Mouse (Mus musculus): ENCODE data around the gene Gfi1b. TPM values are rescaled to one million over a fixed set of nuclear protein-coding genes. Genes with fewer than 3 reads are reported as not detected.

Gfi1b gene
- polyA plus RNA-seq, 1 experiment from 2014 or later = 0.45 TPM

DNA sequence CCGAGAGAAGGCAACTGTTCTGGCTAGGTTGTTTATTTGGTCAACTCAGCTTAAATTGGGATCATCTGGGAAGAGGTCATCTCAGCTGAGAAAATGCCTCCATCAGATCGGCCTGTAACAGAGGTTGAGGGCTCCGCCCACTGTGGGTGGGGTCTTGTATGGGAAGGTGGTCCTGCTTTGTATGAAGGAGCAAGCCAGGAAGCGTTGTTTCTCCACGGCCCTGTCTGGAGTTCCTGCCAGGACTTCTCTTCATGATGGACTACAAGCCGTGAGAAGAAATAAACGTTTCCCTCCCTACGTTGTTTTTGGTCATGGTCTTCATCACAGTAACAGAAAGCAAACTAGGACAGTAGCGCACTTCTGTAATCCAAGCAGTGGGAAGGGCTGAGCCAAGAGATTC lies 17.1 kb upstream of the Gfi1b start:
- H3K4me1 ChIP-seq = peaks cover 25% of the 10 kb centered on the region
- peak overlapping the region; percentile 12; the same call in 1 of the 2 replicates for H3K4me3 ChIP-seq
- no peak for ATAC-seq (ENCODE audit: insufficient number of reproducible peaks, low FRiP score, low TSS enrichment, low read depth)
- H3K27ac ChIP-seq = no peak overlapping the region
- H3K9me3 ChIP-seq = no peaks in the 10 kb centered on the region
- no peak overlapping the region for H3K9ac ChIP-seq
- peak overlapping the region; percentile 32 for H3K4me2 ChIP-seq
- 7% methylated on average over 9 of the region's 9 CpGs for WGBS
- H3K36me3 ChIP-seq = no peaks in the 10 kb centered on the region
- no peaks in the 10 kb centered on the region for H3K27me3 ChIP-seq

- Histone ChIP-seq H3K9me3 (no peaks in the 10 kb centered on the region), H3K27ac (no peak overlapping the region), H3K4me2 (peak overlapping the region; percentile 32), H3K9ac (no peak overlapping the region), H3K4me1 (peaks cover 25% of the 10 kb centered on the region), H3K36me3 (no peaks in the 10 kb centered on the region), H3K27me3 (no peaks in the 10 kb centered on the region), H3K4me3 (peak overlapping the region; percentile 12; the same call in 1 of the 2 replicates)
- WGBS = 21% methylated on average over 9 of the region's 9 CpGs
- no peak for ATAC-seq (ENCODE audit: insufficient number of reproducible peaks, low FRiP score, low TSS enrichment, low read depth)
These were observed 16.6 kb upstream of the Gfi1b start for GRCm38 (mm10) chr2:28638352-28638751.

DNA sequence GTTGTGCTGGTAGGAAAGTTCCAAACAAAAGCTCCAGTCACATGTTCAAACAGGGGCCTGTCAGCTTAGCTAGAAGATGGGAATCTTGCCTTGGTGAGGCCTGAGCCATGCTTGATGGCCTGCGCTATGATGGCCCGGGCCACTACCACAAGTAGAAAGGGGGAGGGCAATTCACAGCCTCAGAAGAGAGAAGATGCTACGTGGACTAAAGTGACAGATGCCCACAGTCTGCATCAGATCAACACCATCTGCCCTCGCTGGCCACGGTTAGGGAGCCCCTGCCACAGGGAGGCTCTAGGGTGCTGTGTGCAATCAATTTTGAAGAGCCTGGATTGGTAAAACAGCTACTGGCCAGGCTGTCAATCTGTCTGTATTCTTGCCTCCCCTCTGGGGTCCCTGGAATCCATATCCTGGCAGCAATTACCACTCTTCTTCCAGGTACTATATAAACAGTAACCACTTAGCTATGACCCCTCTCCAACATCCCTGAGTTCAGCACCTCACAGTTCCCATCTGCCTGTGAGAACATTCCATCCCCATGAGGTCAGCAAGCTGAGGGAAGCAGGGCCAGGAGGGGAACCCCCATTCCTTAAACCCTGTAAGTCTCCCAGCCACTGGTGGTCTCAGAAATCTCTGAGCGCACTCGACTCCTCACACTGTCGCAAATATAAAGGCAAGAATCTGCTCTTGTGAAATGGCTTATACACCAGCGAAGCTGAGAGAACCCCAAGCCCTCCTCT lies 15.5 kb upstream of the Gfi1b start:
- H3K4me1 ChIP-seq = peaks cover 21% of the 10 kb centered on the region
- no peak overlapping the region for H3K27ac ChIP-seq
- no peaks in the 10 kb centered on the region for H3K9me3 ChIP-seq
- no peaks in the 10 kb centered on the region for H3K27me3 ChIP-seq
- no peak overlapping the region for H3K4me3 ChIP-seq
- no peak overlapping the region for H3K9ac ChIP-seq
- no peak overlapping the region for H3K4me2 ChIP-seq
- no peak for ATAC-seq (ENCODE audit: insufficient number of reproducible peaks, low FRiP score, low TSS enrichment, low read depth)
- no peaks in the 10 kb centered on the region for H3K36me3 ChIP-seq
- 76% methylated on average over 9 of the region's 9 CpGs for WGBS

DNA sequence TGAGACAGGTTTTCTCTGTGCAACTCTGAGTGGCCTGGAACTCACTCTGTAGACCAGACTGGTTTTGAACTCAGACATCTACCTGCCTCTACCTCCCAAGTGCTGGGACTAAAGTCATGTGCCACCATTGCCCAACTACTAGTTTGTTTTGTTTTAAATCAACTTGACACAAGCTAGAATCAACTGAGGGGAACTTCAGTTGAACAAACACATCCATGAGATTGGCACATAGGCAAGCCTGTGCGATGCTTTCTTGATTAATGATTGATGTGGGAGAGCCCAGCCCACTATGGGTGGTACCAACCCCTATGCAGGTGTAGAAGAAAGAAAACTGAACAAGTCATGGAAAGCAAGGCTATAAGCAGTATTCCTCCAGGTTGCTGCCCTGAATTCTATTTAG lies 13.4 kb upstream of the Gfi1b start:
- H3K27ac ChIP-seq = no peak overlapping the region
- peaks cover 13% of the 10 kb centered on the region for H3K4me1 ChIP-seq
- H3K4me2 ChIP-seq = no peak overlapping the region
- WGBS = 75% methylated on average over 1 of the region's 1 CpGs
- H3K9me3 ChIP-seq = no peaks in the 10 kb centered on the region
- ATAC-seq (ENCODE audit: insufficient number of reproducible peaks, low FRiP score, low TSS enrichment, low read depth) = no peak
- no peaks in the 10 kb centered on the region for H3K27me3 ChIP-seq
- H3K9ac ChIP-seq = no peak overlapping the region
- no peak overlapping the region for H3K4me3 ChIP-seq
- no peaks in the 10 kb centered on the region for H3K36me3 ChIP-seq

- H3K4me3 ChIP-seq = no peak overlapping the region
- 38% methylated on average over 4 of the region's 4 CpGs for WGBS
- no peak for ATAC-seq (ENCODE audit: insufficient number of reproducible peaks, low FRiP score, low TSS enrichment, low read depth)
- no peak overlapping the region for H3K27ac ChIP-seq
- H3K9ac ChIP-seq = no peak overlapping the region
- peaks cover 13% of the 10 kb centered on the region for H3K4me1 ChIP-seq
- no peaks in the 10 kb centered on the region for H3K9me3 ChIP-seq
- no peaks in the 10 kb centered on the region for H3K27me3 ChIP-seq
- H3K36me3 ChIP-seq = no peaks in the 10 kb centered on the region
- no peak overlapping the region for H3K4me2 ChIP-seq
These were observed 11.4 kb upstream of the Gfi1b start for GRCm38 (mm10) chr2:28633136-28633535.

GRCm38 (mm10) chr2:28632626-28633025 lies 10.8 kb upstream of the Gfi1b start:
- H3K9me3 ChIP-seq = no peaks in the 10 kb centered on the region
- 48% methylated on average over 1 of the region's 1 CpGs for WGBS

DNA sequence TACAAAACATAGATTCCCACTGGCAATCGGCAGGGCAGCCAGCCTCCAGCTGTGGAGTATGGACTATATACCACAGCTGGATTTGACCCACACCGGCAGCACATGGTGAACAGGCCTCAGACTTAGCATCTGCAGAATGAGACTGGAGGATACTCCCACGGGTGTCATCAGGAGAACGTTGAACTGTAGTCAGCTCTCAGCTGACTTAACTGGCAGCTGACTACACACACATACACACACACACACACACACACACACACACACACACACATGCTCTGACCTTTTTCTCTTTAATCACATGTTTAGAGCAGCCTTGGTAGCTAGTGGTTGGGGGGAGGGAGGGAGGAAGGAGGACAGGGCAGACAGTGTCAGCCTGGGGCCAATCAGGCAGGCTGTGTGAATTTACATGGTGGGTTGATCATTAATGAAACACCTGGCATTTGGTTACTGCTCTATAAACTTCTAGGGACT lies 8.2 kb upstream of the Gfi1b start:
- peaks cover 10% of the 10 kb centered on the region for H3K4me1 ChIP-seq
- no peak overlapping the region for H3K27ac ChIP-seq
- no peak overlapping the region for H3K4me2 ChIP-seq
- no peaks in the 10 kb centered on the region for H3K27me3 ChIP-seq
- H3K9me3 ChIP-seq = no peaks in the 10 kb centered on the region
- 10% methylated on average over 4 of the region's 4 CpGs for WGBS
- no peaks in the 10 kb centered on the region for H3K36me3 ChIP-seq
- ATAC-seq (ENCODE audit: insufficient number of reproducible peaks, low FRiP score, low TSS enrichment, low read depth) = no peak
- H3K9ac ChIP-seq = no peak overlapping the region
- no peak overlapping the region for H3K4me3 ChIP-seq

More at GRCm38 (mm10) chr2:28632626-28633025, 10.8 kb upstream of the Gfi1b start:
- H3K4me1 ChIP-seq = peaks cover 10% of the 10 kb centered on the region
- no peak overlapping the region for H3K4me2 ChIP-seq
- H3K9ac ChIP-seq = no peak overlapping the region
- no peaks in the 10 kb centered on the region for H3K36me3 ChIP-seq
- H3K4me3 ChIP-seq = no peak overlapping the region
- H3K27ac ChIP-seq = no peak overlapping the region
- no peak for ATAC-seq (ENCODE audit: insufficient number of reproducible peaks, low FRiP score, low TSS enrichment, low read depth)
- no peaks in the 10 kb centered on the region for H3K27me3 ChIP-seq

DNA sequence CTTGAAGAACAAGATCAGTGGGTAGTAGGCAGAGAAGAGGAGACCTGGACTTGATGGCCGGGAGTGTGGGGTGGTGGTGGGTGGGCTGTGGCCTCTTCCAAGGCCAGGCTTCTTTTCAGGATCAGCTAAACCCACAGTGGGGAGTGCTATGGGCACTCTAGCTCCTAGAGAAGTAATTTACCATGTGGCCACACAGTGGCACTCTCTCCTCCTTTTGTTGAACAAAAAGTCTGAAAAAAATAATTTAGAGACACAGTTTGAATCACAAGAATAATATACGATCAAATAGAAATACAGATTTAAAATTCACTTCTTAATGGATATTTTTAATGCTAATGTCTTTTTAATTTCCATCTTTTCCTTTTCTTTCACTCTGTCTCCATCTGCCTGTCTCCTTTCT lies 6.3 kb upstream of the Gfi1b start:
- H3K9ac ChIP-seq = no peak overlapping the region
- no peak overlapping the region for H3K4me3 ChIP-seq
- H3K27me3 ChIP-seq = no peaks in the 10 kb centered on the region
- 55% methylated on average over 2 of the region's 2 CpGs for WGBS
- H3K27ac ChIP-seq = no peak overlapping the region
- H3K9me3 ChIP-seq = no peaks in the 10 kb centered on the region
- no peaks in the 10 kb centered on the region for H3K36me3 ChIP-seq
- ATAC-seq (ENCODE audit: insufficient number of reproducible peaks, low FRiP score, low TSS enrichment, low read depth) = no peak
- H3K4me2 ChIP-seq = no peak overlapping the region
- peaks cover 10% of the 10 kb centered on the region for H3K4me1 ChIP-seq

- Histone ChIP-seq H3K36me3 (no peaks in the 10 kb centered on the region), H3K4me1 (peaks cover 14% of the 10 kb centered on the region), H3K4me2 (no peak overlapping the region), H3K9ac (no peak overlapping the region), H3K4me3 (no peak overlapping the region), H3K27ac (no peak overlapping the region), H3K27me3 (peaks cover 17% of the 10 kb centered on the region), H3K9me3 (no peaks in the 10 kb centered on the region)
- ATAC-seq (ENCODE audit: insufficient number of reproducible peaks, low FRiP score, low TSS enrichment, low read depth) = no peak
- 66% methylated on average over 3 of the region's 3 CpGs for WGBS
These were observed 4.3 kb upstream of the Gfi1b start for GRCm38 (mm10) chr2:28626038-28626437.

DNA sequence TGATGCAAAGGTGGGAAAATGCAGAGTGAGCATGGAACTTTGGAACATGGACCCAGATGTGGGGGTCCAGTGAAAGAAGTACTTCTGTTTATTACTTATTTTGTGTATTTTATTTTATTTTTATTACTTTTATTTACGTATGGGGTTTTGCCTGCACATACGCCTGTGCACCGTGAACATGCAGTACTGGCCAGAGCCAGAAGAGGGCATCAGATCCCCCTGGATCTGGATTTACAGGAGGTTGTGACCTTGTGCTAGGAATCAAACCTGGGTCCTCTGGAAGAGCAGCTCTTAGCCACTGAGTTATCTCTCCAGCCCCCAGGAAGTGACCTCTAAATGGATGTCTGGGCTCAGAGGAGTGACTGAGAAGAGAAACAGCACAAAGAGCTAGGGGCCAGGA lies 3.1 kb upstream of the Gfi1b start:
- peaks cover 23% of the 10 kb centered on the region for H3K27me3 ChIP-seq
- peaks cover 11% of the 10 kb centered on the region for H3K4me1 ChIP-seq
- no peak overlapping the region for H3K4me3 ChIP-seq
- no peak for ATAC-seq (ENCODE audit: insufficient number of reproducible peaks, low FRiP score, low TSS enrichment, low read depth)
- no peak overlapping the region for H3K4me2 ChIP-seq
- H3K27ac ChIP-seq = no peak overlapping the region
- H3K9ac ChIP-seq = no peak overlapping the region
- no peaks in the 10 kb centered on the region for H3K9me3 ChIP-seq
- no peaks in the 10 kb centered on the region for H3K36me3 ChIP-seq
- WGBS = 88% methylated on average over 3 of the region's 3 CpGs

- no peak overlapping the region for H3K4me2 ChIP-seq
- H3K36me3 ChIP-seq = no peaks in the 10 kb centered on the region
- H3K9me3 ChIP-seq = no peaks in the 10 kb centered on the region
- ATAC-seq (ENCODE audit: insufficient number of reproducible peaks, low FRiP score, low TSS enrichment, low read depth) = no peak
- no peak overlapping the region for H3K9ac ChIP-seq
- peaks cover 29% of the 10 kb centered on the region for H3K27me3 ChIP-seq
- 22% methylated on average over 10 of the region's 10 CpGs for WGBS
- H3K4me3 ChIP-seq = no peak overlapping the region
- H3K4me1 ChIP-seq = peaks cover 4% of the 10 kb centered on the region; the same call in 1 of the 2 replicates
- H3K27ac ChIP-seq = no peak overlapping the region
These were observed 841 bp upstream of the Gfi1b start for GRCm38 (mm10) chr2:28622521-28623124.

GRCm38 (mm10) chr2:28621111-28621510 lies 671 bp downstream of the Gfi1b start:
- Histone ChIP-seq H3K27ac (no peak overlapping the region), H3K4me3 (no peak overlapping the region), H3K9ac (no peak overlapping the region), H3K4me1 (peaks cover 4% of the 10 kb centered on the region; the same call in 1 of the 2 replicates), H3K9me3 (no peaks in the 10 kb centered on the region), H3K27me3 (peaks cover 29% of the 10 kb centered on the region), H3K36me3 (no peaks in the 10 kb centered on the region), H3K4me2 (no peak overlapping the region)
- WGBS = 17% methylated on average over 2 of the region's 2 CpGs
- no peak for ATAC-seq (ENCODE audit: insufficient number of reproducible peaks, low FRiP score, low TSS enrichment, low read depth)
